Mouse (Mus musculus) neural tube, embryonic 11.5 days (tissue): ENCODE results near the gene Gm10073. TPM values are rescaled to one million over a fixed set of nuclear protein-coding genes. Genes with fewer than 3 reads are reported as not detected.
"Not testable (repeated sequence)": the region's sequence is repeated elsewhere in the genome, so short reads cannot be mapped to it uniquely, and the experiment has no call there.

Source experiments
- ATAC-seq: fragments of 200-750 bp; cut with Nextera tagmentation; 2 replicates; pipeline ENCODE4 v1.8.0; 2017; ENCODE audit warnings: moderate number of reproducible peaks, mild to moderate bottlenecking, moderate TSS enrichment, moderate library complexity; ENCODE audit not compliant: insufficient read depth, low FRiP score, low TSS enrichment
- DNase-seq: peaks from one replicate; pipeline ENCODE4 v3.0.0-alpha.2; 2015; ENCODE audit warnings: low spot score
- H3K27ac ChIP-seq: fragments of 300-500 bp; sonication (generic); 2 replicates; pipeline ENCODE4 v1.5.1; 2014; ENCODE audit warnings: low read depth, mild to moderate bottlenecking, low read length
- H3K27me3 ChIP-seq: fragments of 300-500 bp; sonication (generic); 2 replicates; pipeline ENCODE4 v1.6.1; 2014; ENCODE audit warnings: mild to moderate bottlenecking, low read length, mixed read lengths; ENCODE audit not compliant: control insufficient read depth, insufficient read depth
- H3K36me3 ChIP-seq: fragments of 300-500 bp; sonication (generic); 2 replicates; pipeline ENCODE4 v1.6.1; 2014; ENCODE audit warnings: mild to moderate bottlenecking, low read length, moderate library complexity, mixed read lengths; ENCODE audit not compliant: control insufficient read depth, insufficient read depth
- H3K4me1 ChIP-seq: fragments of 300-500 bp; sonication (generic); 2 replicates; pipeline ENCODE4 v1.6.1; 2014; ENCODE audit warnings: low read length, mixed read lengths; ENCODE audit not compliant: control insufficient read depth, insufficient read depth
- H3K4me2 ChIP-seq: fragments of 300-500 bp; sonication (generic); 2 replicates; pipeline ENCODE4 v1.6.1; 2014; ENCODE audit warnings: low read depth, mild to moderate bottlenecking, moderate library complexity
- H3K4me3 ChIP-seq: fragments of 300-500 bp; sonication (generic); 2 replicates; pipeline ENCODE4 v1.5.1; 2014; ENCODE audit warnings: low read depth, low read length
- H3K9ac ChIP-seq: fragments of 300-500 bp; sonication (generic); 2 replicates; pipeline ENCODE4 v1.6.1; 2014; ENCODE audit warnings: mild to moderate bottlenecking, low read length
- H3K9me3 ChIP-seq: fragments of 300-500 bp; sonication (generic); 2 replicates; pipeline ENCODE4 v1.6.1; 2016; ENCODE audit warnings: low read length; ENCODE audit not compliant: control insufficient read depth
- WGBS: fragments of 180-500 bp; shearing (Covaris S2); extraction: QIAGEN DNeasy Blood & Tissue Kit; methylation state at CpG from one replicate; pipeline ENCODE4 v1.1.7; 2014; 5-methylcytosine and 5-hydroxymethylcytosine counted together
- polyA plus RNA-seq: library from polyadenylated mRNA; unstranded; fragments of >200 nt; fragmentation: Nextera tagmentation; extraction: Ambion mirVana; gene quantifications from 2 replicates; pipeline ENCODE4 v1.2.1, GENCODE M21; 2014

The Gm10073 gene
- polyA plus RNA-seq, 1 experiment from 2014 or later, result 4.8 TPM

- no peaks in the 10 kb centered on the region for H3K9me3 ChIP-seq
- H3K27me3 ChIP-seq, result peaks cover 41% of the 10 kb centered on the region
- H3K36me3 ChIP-seq, result no peaks in the 10 kb centered on the region
- WGBS, result 73% methylated on average over 7 of the region's 7 CpGs
- H3K4me2 ChIP-seq, result no peak overlapping the region
- no peak for DNase-seq
- H3K4me1 ChIP-seq, result peaks cover 12% of the 10 kb centered on the region
- H3K27ac ChIP-seq, result no peak overlapping the region
- no peak overlapping the region for H3K9ac ChIP-seq
- no peak for ATAC-seq
- H3K4me3 ChIP-seq, result no peak overlapping the region
Measured at GRCm38 (mm10) chr8:106605657-106606056, 32.4 kb upstream of the Gm10073 start.

- whole genome bisulfite sequencing, result under 1% methylated on average over 19 of the region's 19 CpGs
- no peaks in the 10 kb centered on the region for H3K9me3 ChIP-seq
- H3K27me3 ChIP-seq, result peaks cover 41% of the 10 kb centered on the region
- H3K4me1 ChIP-seq, result peaks cover 12% of the 10 kb centered on the region
- peak overlapping the region; percentile 79 for H3K4me2 ChIP-seq
- H3K27ac ChIP-seq, result no peak overlapping the region
- H3K4me3 ChIP-seq, result peak overlapping the region; percentile 43
- ATAC-seq (no peak), DNase-seq (no peak)
- H3K9ac ChIP-seq, result no peak overlapping the region
- H3K36me3 ChIP-seq, result no peaks in the 10 kb centered on the region
Measured at GRCm38 (mm10) chr8:106603933-106604332, 30.7 kb upstream of the Gm10073 start.

- 0 out of 2 replicates have a peak, but pooled peaks have one; percentile 31 for ATAC-seq
- H3K4me1 ChIP-seq, result peaks cover 12% of the 10 kb centered on the region
- DNase-seq, result peak; percentile 30
- H3K4me3 ChIP-seq, result peak within 1 kb of the TSS; percentile 43
- H3K36me3 ChIP-seq, result no peaks in the 10 kb centered on the region
- H3K9me3 ChIP-seq, result no peaks in the 10 kb centered on the region
- H3K27me3 ChIP-seq, result peaks cover 41% of the 10 kb centered on the region
- H3K4me2 ChIP-seq, result peak within 1 kb of the TSS; percentile 79
- 0 out of 2 replicates have a peak within 1 kb of the TSS, but pooled peaks have one; percentile 20 for H3K9ac ChIP-seq
- H3K27ac ChIP-seq, result no peak within 1 kb of the TSS
- under 1% methylated on average over 53 of the region's 53 CpGs for WGBS
Measured at GRCm38 (mm10) chr8:106603131-106603819, 30.0 kb upstream of the Gm10073 start, which contains the start of gene Cdh1. TSS of gene Cdh1 (plus strand) at chr8:106603351.

- Histone ChIP-seq H3K9ac (no peak overlapping the region), H3K9me3 (no peaks in the 10 kb centered on the region), H3K27me3 (peaks cover 26% of the 10 kb centered on the region), H3K4me2 (no peak overlapping the region), H3K36me3 (no peaks in the 10 kb centered on the region), H3K4me3 (no peak overlapping the region), H3K4me1 (peaks cover 12% of the 10 kb centered on the region), H3K27ac (no peak overlapping the region)
- 25% methylated on average over 7 of the region's 7 CpGs for WGBS
- no peak for DNase-seq
- no peak for ATAC-seq
Measured at GRCm38 (mm10) chr8:106599265-106599979, 26.2 kb upstream of the Gm10073 start.

GRCm38 (mm10) chr8:106597067-106597466, 23.8 kb upstream of the Gm10073 start:
- Histone ChIP-seq H3K4me1 (no peaks in the 10 kb centered on the region), H3K27me3 (peaks cover 2% of the 10 kb centered on the region), H3K36me3 (no peaks in the 10 kb centered on the region), H3K9me3 (no peaks in the 10 kb centered on the region), H3K4me2 (no peak overlapping the region), H3K4me3 (no peak overlapping the region), H3K9ac (no peak overlapping the region), H3K27ac (no peak overlapping the region)
- ATAC-seq, result no peak
- DNase-seq, result no peak
- WGBS, result 97% methylated on average over 5 of the region's 5 CpGs

- not testable (repeated sequence) for H3K27me3 ChIP-seq, ATAC-seq, DNase-seq, H3K9ac ChIP-seq, H3K36me3 ChIP-seq, H3K27ac ChIP-seq, H3K4me2 ChIP-seq, H3K9me3 ChIP-seq, H3K4me1 ChIP-seq, H3K4me3 ChIP-seq
- 92% methylated on average over 3 of the region's 3 CpGs for WGBS
Measured at GRCm38 (mm10) chr8:106595623-106596022, 22.4 kb upstream of the Gm10073 start.

- Histone ChIP-seq H3K9ac (no peak overlapping the region), H3K27me3 (no peaks in the 10 kb centered on the region), H3K27ac (no peak overlapping the region), H3K4me3 (no peak overlapping the region), H3K36me3 (no peaks in the 10 kb centered on the region), H3K9me3 (no peaks in the 10 kb centered on the region), H3K4me2 (no peak overlapping the region), H3K4me1 (no peaks in the 10 kb centered on the region)
- DNase-seq (no peak), ATAC-seq (no peak)
- 76% methylated on average over 2 of the region's 3 CpGs for WGBS
Measured at GRCm38 (mm10) chr8:106592458-106592857, 19.2 kb upstream of the Gm10073 start.

- Histone ChIP-seq H3K9ac (no peak overlapping the region), H3K4me2 (no peak overlapping the region), H3K4me3 (no peak overlapping the region), H3K36me3 (no peaks in the 10 kb centered on the region), H3K27me3 (no peaks in the 10 kb centered on the region), H3K9me3 (no peaks in the 10 kb centered on the region), H3K4me1 (no peaks in the 10 kb centered on the region), H3K27ac (no peak overlapping the region)
- 75% methylated on average over 3 of the region's 3 CpGs for WGBS
- no peak for DNase-seq
- no peak for ATAC-seq
Measured at GRCm38 (mm10) chr8:106588443-106589431, 15.5 kb upstream of the Gm10073 start.
